Mouse (Mus musculus): ENCODE data around the gene Gm17374. TPM values are rescaled to one million over a fixed set of nuclear protein-coding genes. Genes with fewer than 3 reads are reported as not detected.

Gm17374 gene
- not detected in 2 replicates for polyA plus RNA-seq (2012; rRNA removed)

DNA sequence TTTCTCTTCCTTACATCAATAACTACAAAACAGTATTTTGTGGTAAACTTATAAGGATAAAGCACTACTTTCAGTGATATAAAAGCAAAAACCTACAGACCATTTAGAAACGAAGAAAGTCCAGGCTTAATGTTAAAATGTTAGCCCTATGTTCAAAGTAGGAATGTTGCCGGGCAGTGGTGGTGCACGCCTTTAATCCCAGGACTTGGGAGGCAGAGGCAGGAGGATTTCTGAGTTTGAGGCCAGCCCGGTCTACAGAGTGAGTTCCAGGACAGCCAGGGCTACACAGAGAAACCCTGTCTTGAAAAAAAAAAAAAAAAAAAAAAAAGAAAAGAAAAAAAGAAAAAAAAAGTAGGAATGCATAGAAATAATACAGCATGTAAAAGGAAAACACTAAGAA is at the start of gene Gm17374:
Gene Gm17374 (plus strand): TSS at position 301 of the 400 bp plus-strand sequence.

DNA sequence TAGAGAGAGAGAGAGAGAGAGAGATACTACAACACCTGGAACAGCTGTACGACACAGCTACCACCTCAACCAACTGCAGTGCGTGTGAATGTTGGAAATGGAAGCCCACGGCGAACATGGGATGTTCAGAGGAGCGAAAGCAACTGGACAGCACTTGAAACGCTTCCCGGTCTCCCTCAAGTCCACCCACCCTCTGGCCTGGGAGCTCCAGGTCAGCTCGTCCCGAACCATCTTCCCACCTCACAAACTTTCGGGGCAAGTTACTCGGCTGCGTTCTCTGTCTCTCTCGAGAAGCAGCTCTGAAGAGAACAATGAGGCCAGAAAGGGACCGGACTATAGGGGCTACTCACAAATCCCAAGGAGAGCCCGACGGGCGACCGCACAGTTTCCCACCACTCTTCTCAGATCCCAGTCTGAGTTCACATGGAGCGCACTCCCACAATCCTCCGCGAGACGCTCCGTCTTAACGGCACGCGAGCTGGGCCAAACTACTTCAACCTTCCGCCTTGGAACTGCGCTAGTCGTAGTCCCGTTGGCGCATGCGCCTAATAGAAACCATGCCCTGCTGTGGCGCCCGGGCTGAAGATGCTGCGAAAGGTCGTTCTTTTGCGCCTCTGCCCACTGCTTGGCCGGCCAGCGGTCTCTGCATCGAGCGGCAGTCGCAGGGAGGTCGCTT is 18.4 kb downstream of the Gm17374 start, which contains the start of the genes Esf1 and Ndufaf5:
Gene Esf1 (minus strand): TSS at position 438 of the 676 bp plus-strand sequence.
Gene Ndufaf5 (plus strand): TSS at position 523 of the 676 bp plus-strand sequence.

Other genes with a start within 250 kb of the Gm17374 start
- 8.4 and 10.7 TPM in 2 replicates for gene Tasp1, start 85.2 kb upstream of the Gm17374 start, polyA plus RNA-seq (2012; rRNA removed)
- gene Esf1, start 18.5 kb downstream of the Gm17374 start, polyA plus RNA-seq (2012; rRNA removed) = 23.6 and 37.2 TPM in 2 replicates
- gene Ndufaf5, start 18.6 kb downstream of the Gm17374 start, polyA plus RNA-seq (2012; rRNA removed) = 22.2 and 27.7 TPM in 2 replicates
- not detected in 2 replicates for gene Sel1l2, start 237.7 kb downstream of the Gm17374 start, polyA plus RNA-seq (2012; rRNA removed)
- gene Macrod2, start 243.3 kb downstream of the Gm17374 start, polyA plus RNA-seq (2012; rRNA removed) = 17.6 and 21.1 TPM in 2 replicates

Data from central nervous system, embryonic 11.5 days (tissue).